Mouse (Mus musculus) yolk sac, embryonic 10.5 days (tissue): ENCODE measurements at regions not wholly inside any gene's neighbourhood (a gene's known extent, or its start where the extent isn't known, plus 50 kb on each side); places are given as distances from the start of the nearest gene placed in this dataset.
"Not testable (repeated sequence)": the region's sequence is repeated elsewhere in the genome, so short reads cannot be mapped to it uniquely, and the experiment has no call there.

Experiments
- DNase-seq: peaks from one replicate; pipeline ENCODE4 v3.0.0-alpha.2; 2017; ENCODE audit warnings: low spot score

DNA sequence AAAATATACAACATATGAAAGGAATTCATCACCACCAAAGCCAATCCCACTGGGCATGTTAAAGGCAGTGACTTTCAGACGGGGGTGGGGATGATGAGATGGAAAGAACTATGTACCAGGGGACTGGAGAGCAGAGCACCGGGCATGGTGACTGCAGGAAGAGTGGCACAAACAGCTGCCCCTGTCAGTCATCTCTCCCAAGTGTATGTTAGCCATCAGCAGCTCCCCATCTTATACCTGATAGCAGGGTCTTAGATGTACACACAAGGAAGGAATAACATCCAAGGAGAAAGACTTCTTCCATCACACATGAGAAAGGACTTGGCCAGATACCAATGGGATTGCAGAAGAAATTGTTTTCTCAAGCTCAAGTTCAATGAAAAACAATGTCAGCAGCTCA, 257.2 kb downstream of the Nuak1 start:
- DNase-seq = no peak

DNA sequence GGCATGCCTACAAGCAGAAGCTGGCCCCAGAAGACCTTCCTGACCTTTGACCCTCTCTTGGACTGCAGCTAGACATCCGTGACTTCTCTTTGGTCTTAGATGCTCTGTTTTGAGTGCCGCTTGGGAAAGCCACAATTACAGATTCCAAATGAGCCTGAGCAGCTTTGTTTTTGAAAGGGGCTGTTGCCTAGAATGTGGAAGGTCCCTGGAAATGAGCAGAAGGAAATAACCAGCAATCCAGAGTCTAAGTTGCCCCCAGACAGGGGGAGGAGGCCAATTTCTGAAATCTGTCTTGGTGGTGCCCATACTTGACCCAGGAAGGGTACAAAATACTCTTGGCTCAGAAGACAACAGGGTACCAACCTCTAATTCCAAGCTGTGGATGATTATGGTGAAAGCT, 253.9 kb downstream of the Nuak1 start:
- DNase-seq = no peak

DNA sequence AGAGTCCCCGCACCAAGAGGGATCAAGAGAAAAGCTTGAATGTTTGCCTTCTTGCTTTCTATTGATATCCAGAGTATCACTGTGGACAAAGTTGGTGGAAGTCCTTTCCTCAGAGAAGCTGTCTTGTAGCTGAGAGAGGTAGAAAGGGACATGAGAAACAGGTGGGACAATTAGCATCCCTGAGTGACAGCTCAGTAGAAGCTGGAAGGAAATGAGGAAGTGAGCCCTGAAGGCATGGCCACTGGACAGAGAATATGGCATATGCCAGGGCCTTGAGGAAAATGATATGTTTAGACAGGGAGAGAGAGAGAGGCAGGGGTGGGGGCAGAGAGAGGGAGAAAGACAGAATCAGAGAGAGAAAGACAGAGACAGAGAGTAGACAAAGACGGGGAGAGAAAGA, 241.4 kb downstream of the Nuak1 start:
- DNase-seq = no peak

DNA sequence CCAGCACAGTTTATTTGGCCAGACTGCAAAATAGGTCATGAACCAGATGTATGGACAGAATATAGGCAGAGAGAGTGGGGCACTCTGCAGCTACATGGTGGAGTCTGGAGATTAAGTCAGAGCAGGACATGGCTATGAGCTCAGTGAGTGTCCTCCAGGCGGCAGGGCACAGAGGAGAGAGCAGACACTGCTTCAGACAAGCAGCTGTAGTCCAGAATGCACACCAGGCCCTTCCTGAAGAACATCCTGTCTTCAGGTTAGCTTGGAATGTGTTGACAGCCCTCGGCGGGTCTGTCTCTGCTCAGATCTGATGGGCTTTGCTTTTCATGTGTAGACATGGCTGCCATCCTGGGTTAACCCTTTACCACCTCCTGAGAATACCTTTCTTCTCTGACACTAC, 238.6 kb downstream of the Nuak1 start:
- peak; percentile 43 for DNase-seq

DNA sequence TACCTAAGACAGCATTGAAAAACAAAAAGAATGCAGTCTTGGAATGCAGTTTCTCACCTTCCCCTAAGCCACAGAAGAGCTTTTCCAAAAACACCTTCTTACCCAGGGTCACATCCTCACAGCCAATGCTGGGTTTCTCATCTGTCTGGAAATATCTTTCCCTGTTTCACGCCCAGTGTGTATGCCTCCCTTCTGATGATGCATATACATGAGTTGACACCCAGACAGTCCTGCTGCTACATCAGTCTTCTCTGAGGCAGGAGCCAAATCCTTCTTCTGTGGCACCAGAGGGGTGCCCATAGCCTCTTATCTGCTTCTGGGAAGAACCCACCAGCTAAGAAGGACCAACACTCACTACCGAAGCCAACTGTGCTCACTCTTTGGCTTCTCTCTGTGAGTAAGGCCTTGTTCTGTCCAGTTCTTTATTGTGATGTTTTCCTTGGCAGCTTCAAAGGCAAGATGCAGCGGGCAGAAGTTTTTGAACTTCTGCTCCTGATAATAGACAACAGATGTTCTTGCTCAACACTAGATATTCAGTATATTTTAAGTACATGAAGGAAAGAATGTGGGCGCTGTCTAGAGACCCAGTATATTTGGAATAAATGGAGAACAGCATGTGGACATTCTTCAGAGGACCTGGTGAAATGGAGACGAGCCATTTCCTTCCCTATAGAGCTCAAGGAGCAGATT, 228.2 kb downstream of the Nuak1 start:
- no peak for DNase-seq

DNA sequence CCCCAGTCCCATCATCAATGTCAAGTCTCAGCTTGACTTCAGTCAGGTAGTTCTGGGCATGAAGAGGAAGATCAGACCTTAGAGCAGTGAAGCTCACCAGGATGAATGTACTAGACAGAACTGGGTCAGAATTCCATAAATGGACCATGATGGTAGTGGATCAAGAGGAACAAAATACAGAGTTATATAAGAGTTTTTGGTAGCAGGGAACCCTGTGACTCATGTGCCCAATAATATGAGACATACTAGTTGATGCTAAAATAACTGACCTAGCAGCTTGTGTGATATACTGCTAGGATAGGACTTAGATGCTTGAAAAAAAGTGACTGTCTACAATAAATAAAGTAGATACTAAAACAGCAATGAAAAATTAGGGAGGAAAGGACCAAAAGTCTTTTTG, 225.6 kb downstream of the Nuak1 start:
- no peak for DNase-seq

DNA sequence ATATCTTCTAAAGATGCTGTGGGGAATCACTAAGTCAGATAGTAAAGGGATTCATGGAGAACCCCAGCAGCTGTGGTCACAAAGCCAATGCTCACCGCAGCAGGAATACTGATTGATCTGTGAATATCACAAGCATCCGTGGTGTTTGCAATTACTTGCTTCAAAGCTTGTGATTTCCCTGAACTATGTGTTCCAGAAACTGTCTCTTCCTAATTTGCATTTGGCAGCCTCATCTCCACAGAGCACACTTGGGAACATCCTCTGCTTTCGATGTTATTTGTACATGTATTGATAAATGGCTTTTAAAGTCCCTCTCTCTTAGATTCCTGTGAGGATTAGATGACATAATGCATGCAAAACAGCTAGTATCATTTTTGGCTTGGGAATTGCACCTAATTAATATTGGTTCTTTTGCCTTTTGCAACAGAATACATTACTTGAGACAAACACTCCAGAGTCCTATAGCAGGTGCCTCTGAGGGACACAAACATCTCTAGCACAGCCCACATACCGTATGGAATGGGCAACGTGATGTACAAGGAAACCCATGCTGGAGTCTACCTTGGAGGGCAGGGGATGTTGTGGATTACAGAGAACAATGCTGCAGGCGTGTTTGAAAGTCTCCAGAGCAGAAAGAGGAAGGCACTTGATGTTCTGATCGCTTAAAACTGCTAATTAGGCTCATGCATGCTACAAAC, 211.0 kb downstream of the Nuak1 start:
- no peak for DNase-seq

DNA sequence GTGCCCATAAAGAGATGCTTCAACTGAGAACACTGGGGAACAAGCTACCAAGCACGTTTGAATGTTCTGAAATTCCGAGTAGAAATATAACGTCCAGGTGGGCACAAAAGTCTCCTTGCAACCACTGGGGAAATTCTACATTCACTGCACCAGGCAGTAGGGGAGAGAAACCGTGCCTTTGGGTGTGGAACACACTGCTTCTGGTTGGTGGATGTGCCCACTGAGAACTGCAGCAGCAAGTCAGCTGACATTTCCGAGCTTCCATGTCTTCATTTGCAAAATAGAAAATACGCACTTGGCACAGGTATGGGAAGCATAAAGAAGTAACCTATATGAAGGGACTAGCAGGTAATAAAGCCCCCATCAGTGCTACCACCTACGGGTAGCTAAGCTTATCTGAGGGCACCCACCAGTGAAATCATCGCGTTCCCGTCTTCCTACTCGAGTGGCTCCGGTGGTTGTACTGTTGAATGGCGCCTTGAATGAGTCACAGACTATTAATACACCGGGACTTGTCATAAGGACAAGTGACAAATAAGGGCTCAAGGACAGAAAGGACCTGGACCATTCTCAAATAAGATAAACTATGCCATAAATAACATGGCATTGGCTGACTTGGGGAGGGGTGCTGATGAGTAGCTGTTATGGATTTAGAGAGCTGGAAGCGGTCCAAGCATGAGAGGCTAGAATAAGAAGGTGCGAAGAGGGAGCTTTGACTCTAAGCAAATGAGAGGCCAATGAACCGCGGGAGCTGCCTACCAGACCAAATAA, 210.2 kb downstream of the Nuak1 start:
- no peak for DNase-seq

DNA sequence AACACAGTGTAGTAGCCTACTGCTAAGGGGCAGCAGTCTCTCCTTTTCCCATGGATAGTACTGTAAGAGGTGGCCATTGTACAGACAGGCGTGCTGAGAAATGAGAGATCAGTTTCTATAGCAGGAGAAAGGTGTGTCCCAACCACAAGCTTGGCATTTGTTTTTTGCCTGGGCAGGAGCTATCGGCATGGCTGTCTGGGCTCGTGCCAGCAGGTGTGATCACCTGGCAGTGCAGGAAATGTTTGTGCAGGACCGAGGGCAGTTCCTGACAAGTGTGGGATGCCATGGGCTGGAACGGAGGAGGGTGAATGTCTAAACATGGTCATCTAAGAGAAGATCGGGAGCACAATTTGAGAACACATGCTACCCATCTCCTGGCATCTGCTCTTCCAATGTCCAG, 205.4 kb downstream of the Nuak1 start:
- DNase-seq = no peak

DNA sequence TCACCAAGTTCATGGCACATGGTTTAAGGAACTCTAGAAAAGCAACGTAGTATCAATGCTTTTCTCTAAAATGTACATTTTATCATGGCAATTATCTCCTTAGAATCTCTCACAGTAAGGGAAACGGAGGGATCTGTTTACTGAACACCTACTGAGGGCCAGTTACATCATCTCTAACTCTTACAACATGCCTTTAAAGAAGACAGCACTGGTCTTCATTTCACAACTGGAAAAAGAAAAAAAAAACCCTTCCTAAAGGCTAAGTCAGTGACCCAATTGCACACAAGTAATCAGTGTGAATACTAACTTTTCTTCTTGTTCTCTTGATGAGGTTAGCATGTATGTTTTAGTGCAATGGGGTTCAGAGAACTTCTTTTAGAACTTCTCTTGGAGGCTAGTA, 204.2 kb downstream of the Nuak1 start:
- DNase-seq = no peak

DNA sequence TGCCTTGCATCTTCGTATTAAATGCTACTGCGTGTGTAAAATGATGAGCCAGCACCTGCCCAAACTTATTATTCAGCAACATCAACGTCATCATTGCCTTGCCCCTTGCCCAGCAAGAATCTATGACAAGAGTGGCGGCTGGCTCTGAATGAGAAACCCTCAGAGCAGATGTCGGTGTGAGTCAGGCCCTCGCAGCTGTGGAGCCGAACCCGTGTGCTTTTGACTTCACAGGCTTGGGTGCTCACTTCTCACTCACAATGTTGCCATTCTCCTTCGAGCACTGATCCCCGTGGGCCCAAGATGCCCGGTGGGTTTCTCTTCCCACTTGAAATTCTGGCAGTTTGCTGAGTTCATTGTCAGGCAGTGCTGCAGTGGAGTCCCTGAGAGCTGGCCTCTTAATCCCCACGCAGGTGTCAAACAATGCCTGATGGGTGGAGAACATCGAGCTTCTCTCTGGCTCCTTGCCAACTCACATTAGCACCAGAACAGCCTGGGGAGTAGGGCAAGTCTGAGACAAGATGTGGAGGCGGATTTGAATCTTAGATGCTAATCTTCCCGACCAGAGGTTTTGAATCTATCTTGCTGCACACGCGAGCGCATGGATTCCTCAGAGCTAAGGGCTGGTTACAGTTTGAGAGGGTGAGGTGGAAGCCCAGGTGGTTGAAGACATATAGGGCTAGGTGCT, 202.0 kb downstream of the Nuak1 start:
- no peak for DNase-seq

DNA sequence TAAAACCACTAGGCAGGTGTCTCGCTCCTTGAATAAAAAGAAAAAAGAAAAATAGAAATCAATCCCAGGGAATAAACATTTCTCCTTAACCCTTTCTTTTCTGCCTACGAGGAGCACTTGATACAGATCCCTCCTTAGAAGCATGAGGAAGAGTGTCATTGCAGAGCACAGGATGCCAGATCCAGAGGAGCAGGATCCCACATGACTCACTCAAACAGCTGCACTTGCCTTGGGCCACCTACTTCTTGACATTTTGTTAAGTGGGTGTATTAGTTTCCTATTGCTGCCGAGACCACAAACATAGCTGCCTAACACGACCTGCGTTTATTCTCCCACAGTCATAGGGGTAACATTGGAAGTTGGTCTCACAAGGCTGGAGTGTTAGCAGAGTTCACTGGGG, 197.1 kb downstream of the Nuak1 start:
- no peak for DNase-seq

DNA sequence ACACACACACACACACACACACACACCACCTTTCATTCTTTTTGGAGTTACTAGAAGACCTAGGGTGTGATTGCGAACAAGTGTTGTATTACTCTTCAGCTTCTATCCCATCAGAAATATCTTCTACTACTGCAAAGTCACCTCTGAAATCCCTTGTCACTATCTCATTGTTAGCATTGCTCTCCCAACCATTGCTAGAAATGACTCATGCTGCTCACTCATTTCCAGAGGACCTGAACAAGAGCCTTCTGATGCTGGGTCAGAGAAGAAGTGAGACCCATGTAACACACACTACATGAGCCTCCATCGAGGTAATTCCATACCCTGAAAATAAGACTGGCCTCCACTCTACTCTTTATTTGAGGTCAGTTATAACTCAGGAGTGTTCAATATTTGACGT, 191.1 kb downstream of the Nuak1 start:
- no peak for DNase-seq

DNA sequence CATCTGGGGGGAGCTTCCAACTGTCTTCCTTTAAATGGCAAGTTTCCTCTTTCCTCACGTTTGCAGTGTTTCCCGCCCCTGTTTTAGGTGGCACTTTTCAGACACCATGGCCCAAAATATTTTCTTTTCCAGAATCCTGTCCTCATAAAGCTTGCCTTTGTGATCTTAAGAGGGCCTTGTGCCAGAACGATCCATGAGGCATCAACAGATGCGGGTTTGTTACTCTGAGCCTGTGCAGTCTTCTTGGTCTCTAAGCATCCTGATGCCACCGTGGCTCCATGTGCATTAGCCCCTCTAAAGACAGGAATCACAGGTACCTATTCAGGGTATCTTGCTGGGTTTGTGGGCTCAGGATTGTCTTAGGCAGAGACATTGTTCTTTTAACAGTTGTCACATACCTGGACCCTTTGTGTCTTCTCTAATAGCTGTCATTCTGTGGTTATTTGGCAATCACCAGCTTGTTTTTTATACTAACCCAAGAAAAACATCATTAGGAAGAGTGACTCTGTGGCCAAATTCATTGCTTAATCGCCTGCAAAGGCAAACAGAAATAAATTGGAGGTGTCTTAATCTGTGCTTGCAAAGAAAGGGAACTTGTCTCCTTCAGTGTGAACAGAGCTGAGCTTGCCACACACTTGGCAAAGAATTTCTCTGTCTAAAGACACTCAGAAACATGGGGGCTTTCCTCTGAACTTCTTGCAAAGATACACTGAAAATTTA, 179.3 kb downstream of the Nuak1 start:
- DNase-seq = no peak

DNA sequence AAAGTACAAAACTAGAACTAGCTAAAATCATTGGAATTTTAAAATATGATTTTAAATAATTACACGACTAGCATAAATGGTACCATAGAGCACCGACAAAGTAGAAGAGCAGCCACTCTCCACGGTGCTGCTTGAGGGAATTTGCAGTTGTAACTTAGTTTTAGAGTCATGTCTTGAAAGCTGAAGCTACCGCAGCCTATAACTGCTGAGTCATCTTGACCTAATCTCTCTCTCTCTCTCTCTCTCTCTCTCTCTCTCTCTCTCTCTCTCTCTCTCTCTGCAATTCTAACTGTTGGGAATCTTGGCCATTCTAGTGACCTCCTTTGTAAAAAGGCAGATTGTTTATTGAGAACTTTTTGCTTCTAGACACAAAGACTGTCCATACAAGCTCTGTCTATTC, 177.5 kb downstream of the Nuak1 start:
- DNase-seq = no peak

DNA sequence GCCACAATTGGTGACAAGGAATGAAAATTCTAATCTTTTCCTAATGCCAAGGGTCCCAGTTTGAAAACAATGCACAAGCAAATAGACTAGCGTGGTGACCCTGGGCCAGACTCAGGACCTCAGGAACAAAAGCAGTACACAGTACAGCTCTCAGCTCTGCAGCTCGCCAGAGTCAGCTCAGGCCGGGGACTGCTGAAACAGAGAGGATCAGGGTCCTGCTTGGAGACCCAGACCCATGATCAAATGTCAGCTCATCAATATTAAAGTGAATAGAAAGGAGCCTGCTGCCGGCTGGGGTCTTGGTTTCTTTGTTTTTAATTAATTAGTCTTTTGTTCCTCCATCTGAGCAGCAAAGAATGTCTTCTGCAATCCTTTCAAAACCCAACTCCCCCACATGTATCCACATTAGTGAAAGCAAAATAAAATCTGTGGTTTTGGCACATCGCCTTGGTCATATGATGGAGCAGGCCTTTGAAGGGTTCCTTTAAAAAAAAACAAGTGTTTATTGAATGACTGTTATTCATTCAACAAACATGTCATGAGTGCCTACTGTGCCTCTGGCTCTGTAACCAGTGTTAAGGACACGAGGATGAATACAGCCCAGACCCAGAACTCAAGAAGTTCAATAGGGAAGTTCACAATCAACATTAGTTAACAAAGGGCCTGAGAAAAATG, 154.4 kb downstream of the Nuak1 start:
- no peak for DNase-seq

DNA sequence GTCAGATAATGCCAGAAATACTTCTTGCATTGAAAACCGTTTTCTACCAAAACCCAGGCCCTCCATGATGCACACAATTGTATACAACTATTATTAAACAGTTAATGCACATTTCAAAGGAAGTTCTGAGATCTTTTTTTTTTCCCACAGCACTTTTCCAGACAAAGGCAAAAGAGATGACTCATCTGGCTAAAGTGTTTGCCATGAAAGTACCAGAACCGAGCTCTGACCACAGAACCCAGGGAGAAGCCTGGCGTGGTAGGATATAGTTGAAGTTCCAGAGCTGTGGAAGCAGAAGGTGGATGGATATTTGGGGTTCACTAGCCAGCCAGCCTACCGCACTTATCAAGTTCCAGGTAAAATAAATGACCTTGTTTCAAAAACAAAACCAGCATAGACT, 146.0 kb downstream of the Nuak1 start:
- DNase-seq = no peak

DNA sequence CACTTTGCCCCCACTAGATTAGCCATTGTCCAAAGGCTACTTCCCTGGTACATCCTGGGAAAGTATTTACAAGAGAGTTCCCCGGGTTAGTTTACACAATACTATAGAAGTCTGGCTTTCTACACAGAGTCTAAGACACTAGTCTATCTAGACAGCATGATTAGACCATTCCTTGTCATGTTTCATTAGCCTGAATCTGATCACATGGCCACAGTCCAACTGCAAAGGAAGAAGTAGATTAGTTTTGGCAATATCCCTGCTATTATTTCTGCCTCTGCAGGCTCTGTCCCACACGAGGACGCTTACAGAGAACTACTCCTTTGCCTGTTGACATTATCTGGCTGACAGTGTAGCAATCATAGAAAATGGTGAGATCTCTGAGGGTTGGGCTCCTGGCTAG, 144.2 kb downstream of the Nuak1 start:
- DNase-seq = no peak

DNA sequence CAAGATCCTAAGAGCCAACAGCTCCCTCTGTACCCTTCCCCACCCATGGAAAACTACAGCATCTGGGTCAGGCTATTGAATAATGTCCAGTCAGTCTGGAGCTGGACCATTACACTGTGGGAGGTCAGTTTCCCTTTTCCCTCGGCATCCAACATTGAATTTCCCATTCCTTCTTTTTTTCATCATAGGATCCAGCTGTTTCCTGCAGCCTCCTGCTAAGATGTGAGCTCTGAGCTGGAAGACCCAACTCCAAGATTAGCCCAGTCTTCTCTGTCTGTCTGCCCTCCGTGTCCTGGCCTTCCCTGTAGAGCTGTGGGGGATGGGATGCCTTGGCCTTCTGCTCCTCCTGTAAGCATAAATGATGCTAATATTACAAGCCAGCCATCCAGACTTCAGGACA, 138.8 kb downstream of the Nuak1 start:
- DNase-seq = no peak

DNA sequence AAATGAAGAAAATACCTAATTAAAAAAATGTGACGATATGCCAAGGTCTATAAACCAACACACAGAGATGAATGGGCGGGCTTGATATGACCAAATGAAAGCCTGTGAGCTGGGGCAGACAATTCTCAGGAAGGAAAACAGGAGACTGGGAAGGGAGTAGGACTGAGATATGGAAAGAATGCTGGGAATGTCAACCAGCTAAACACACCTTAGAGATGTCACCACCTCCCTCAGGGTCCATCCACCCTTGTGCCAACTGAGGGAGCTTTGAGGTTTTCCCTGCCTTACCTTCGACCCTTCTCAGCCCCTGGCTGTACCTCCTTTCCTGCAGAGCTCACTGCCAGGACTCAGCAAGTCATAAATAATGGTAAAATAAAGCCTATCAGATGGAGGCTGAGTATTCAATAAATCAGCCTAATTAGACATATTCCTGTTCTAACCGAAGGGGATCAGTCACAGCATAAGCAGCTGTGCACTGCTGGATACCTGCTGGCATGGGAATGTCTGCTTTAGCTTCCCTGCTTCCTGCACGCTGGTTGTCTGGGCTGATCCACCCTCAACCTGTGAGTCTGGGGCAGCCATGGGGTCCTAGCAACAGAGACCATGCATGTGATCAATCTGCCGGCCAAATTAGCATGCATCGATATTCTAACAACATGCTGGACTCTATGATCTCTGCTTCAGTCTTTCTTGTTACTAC, 137.4 kb downstream of the Nuak1 start:
- DNase-seq = no peak

DNA sequence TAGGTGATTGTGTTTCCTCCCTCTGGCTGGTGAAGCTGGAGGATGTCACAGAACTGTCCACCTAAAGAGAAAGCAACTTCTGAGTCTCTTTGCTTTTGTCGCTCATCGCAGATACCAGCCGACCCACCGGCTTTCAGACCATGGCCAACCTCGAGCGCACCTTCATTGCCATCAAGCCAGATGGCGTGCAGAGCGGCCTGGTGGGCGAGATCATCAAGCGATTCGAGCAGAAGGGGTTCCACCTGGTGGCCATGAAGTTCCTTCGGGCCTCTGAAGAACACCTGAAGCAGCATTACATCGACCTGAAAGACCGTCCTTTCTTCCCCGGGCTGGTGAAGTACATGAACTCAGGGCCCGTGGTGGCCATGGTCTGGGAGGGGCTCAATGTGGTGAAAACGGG, 131.7 kb downstream of the Nuak1 start:
- DNase-seq = not testable (repeated sequence)
